Comparison of ENCODE assay signal across 8 mouse cellular contexts in the genomic region with DNA sequence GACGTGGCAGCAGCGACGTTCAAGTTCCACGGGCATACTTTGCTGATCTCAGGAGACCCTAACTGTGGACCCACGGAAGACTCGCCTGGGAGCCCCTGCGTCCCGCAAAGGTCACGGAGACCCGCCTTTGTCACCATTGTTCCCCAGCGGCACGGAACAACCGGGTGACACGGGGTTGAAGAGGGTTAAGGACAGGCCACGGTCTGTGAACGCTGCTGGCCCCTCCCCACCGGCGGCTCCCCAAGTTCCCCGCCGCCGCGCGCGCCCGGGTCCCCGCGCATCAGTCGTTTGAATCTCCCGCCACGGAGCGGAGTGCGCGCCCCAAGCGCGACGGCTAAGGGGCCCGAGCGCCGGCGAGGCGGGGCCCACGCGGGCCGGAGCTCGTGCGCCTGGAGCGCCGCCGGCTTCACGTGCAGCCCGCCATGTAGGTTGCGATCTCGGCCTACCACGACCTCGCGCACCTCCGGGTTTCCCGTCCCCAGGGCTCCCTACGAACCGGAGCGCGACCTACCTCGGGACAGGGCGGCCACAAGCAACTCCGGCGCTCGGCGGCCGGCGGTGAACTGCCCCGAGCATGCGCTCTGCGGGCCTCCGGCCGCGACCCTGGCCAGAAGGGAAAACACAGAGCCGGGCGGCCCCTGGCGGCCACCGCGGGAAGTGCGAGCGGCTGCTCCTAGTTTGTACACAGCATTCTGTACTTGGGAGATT. TPM values are rescaled to one million over a fixed set of nuclear protein-coding genes. Genes with fewer than 3 reads are reported as not detected.
DNase-seq lines count a peak whose midpoint lies in the region; ATAC-seq and TF ChIP-seq lines count a peak whose summit lies in the region.

No protein-coding gene starts in this region.

- peak overlapping the region; percentile 88 for H3K9ac ChIP-seq in embryonic facial prominence, embryonic 13.5 days
- peak overlapping the region; percentile 91 for H3K9ac ChIP-seq in heart, adult 2 months (ENCODE audit: low read depth, low read length)
- H3K9ac ChIP-seq in limb, embryonic 12.5 days (replicated peaks) = peak overlapping the region; percentile 83
- H3K9ac ChIP-seq in midbrain, embryonic 14.5 days (replicated peaks; ENCODE audit: low read length) = peak overlapping the region; percentile 80

- TF ChIP-seq EP300 in heart, adult 2 months (IDR thresholded peaks at IDR 0.05; ENCODE audit: insufficient read depth, low read depth, low read length) = no peak

- peaks cover 5% of the 10 kb centered on the region for H3K36me3 ChIP-seq in embryonic facial prominence, embryonic 13.5 days
- no peaks in the 10 kb centered on the region for H3K36me3 ChIP-seq in heart, adult 2 months (ENCODE audit: control insufficient read depth, insufficient read depth, low read length)
- no peaks in the 10 kb centered on the region for H3K36me3 ChIP-seq in kidney, adult 2 months (ENCODE audit: control insufficient read depth, insufficient read depth, low read length)
- peaks cover 8% of the 10 kb centered on the region for H3K36me3 ChIP-seq in limb, embryonic 12.5 days
- no peaks in the 10 kb centered on the region for H3K36me3 ChIP-seq in midbrain, embryonic 14.5 days (ENCODE audit: control insufficient read depth, insufficient read depth, low read length)

- H3K27ac ChIP-seq in embryonic facial prominence, embryonic 13.5 days = peak overlapping the region; percentile 64; the same call in 1 of the 2 replicates
- H3K27ac ChIP-seq in heart, adult 2 months = peak overlapping the region; percentile 83
- peak overlapping the region; percentile 58; the same call in 1 of the 2 replicates for H3K27ac ChIP-seq in kidney, adult 2 months (ENCODE audit: insufficient read depth, low read depth, low read length)
- peak overlapping the region; percentile 77 for H3K27ac ChIP-seq in limb, embryonic 12.5 days
- H3K27ac ChIP-seq in midbrain, embryonic 14.5 days (replicated peaks; ENCODE audit: low read depth, low read length) = peak overlapping the region; percentile 32; the same call in 1 of the 2 replicates

- intact Hi-C loops in heart, adult 2 months (cut with DNase I) = loop anchor here (1.0 to 5.0 kb wide), 5 partner anchors 16 to 258 kb away; a partner anchor contains a TSS

- TF ChIP-seq CTCF in heart, adult 2 months (IDR thresholded peaks at IDR 0.05) = peak; percentile 100
- TF ChIP-seq CTCF in kidney, adult 2 months (conservative IDR thresholded peaks at IDR 0.05; ENCODE audit: insufficient read depth, insufficient read length, low read depth, low read length) = peak; percentile 81

- peak; percentile 74 for ATAC-seq in embryonic facial prominence, embryonic 13.5 days (ENCODE audit: insufficient number of reproducible peaks, insufficient read depth, low FRiP score, low TSS enrichment, low read depth)
- peak; percentile 79 for ATAC-seq in limb, embryonic 12.5 days (ENCODE audit: insufficient number of reproducible peaks, insufficient read depth, low FRiP score, low TSS enrichment, low read depth)
- peak; percentile 81 for ATAC-seq in midbrain, embryonic 14.5 days (ENCODE audit: low FRiP score, low TSS enrichment)

- H3K4me3 ChIP-seq in embryonic facial prominence, embryonic 13.5 days = peak overlapping the region; percentile 81
- peak overlapping the region; percentile 82 for H3K4me3 ChIP-seq in heart, adult 2 months
- peak overlapping the region; percentile 74 for H3K4me3 ChIP-seq in kidney, adult 2 months (ENCODE audit: insufficient read depth, low read depth, low read length)
- H3K4me3 ChIP-seq in limb, embryonic 12.5 days (replicated peaks) = peak overlapping the region; percentile 79
- H3K4me3 ChIP-seq in midbrain, embryonic 14.5 days (replicated peaks; ENCODE audit: low read depth, low read length) = peak overlapping the region; percentile 74

- DNase-seq in 3T3-L1 (ENCODE audit: low read depth, low spot score) = peak; percentile 92
- DNase-seq in adrenal gland, postnatal 4 days (ENCODE audit: low spot score in 2 of 2) = peak; percentile 94 to 99
- DNase-seq in heart, adult 2 months = peak; percentile 94 to 98
- DNase-seq in kidney, adult 2 months = peak; percentile 97
- DNase-seq in midbrain, embryonic 14.5 days = peak; percentile 94
- peak; percentile 93 for DNase-seq in spleen, adult 12 weeks (ENCODE audit: low spot score)

- H3K4me1 ChIP-seq in embryonic facial prominence, embryonic 13.5 days = peaks cover 23% of the 10 kb centered on the region
- peaks cover 1% of the 10 kb centered on the region for H3K4me1 ChIP-seq in heart, adult 2 months (ENCODE audit: control insufficient read depth, insufficient read depth, low read length)
- H3K4me1 ChIP-seq in kidney, adult 2 months (ENCODE audit: control insufficient read depth, insufficient read depth, low read length) = peaks cover 8% of the 10 kb centered on the region; the same call in 1 of the 2 replicates
- H3K4me1 ChIP-seq in limb, embryonic 12.5 days (replicated peaks) = peaks cover 19% of the 10 kb centered on the region
- H3K4me1 ChIP-seq in midbrain, embryonic 14.5 days (ENCODE audit: control insufficient read depth, insufficient read depth, low read length) = peaks cover 15% of the 10 kb centered on the region

- H3K9me3 ChIP-seq in embryonic facial prominence, embryonic 13.5 days = no peaks in the 10 kb centered on the region
- no peaks in the 10 kb centered on the region for H3K9me3 ChIP-seq in limb, embryonic 12.5 days
- H3K9me3 ChIP-seq in midbrain, embryonic 14.5 days (ENCODE audit: control insufficient read depth, low read length) = no peaks in the 10 kb centered on the region

- no peaks in the 10 kb centered on the region for H3K27me3 ChIP-seq in embryonic facial prominence, embryonic 13.5 days
- no peaks in the 10 kb centered on the region for H3K27me3 ChIP-seq in heart, adult 2 months (ENCODE audit: control insufficient read depth, insufficient read depth, low read length)
- H3K27me3 ChIP-seq in kidney, adult 2 months (replicated peaks; ENCODE audit: control insufficient read depth, insufficient read depth, low read length) = no peaks in the 10 kb centered on the region
- H3K27me3 ChIP-seq in limb, embryonic 12.5 days = no peaks in the 10 kb centered on the region
- H3K27me3 ChIP-seq in midbrain, embryonic 14.5 days (ENCODE audit: control insufficient read depth, insufficient read depth, low read length) = no peaks in the 10 kb centered on the region

- WGBS in embryonic facial prominence, embryonic 13.5 days = under 1% methylated on average over 83 of the region's 83 CpGs
- under 1% methylated on average over 83 of the region's 83 CpGs for WGBS in heart, adult 2 months
- under 1% methylated on average over 82 of the region's 83 CpGs for WGBS in kidney, adult 2 months
- WGBS in limb, embryonic 12.5 days = under 1% methylated on average over 73 of the region's 83 CpGs
- under 1% methylated on average over 83 of the region's 83 CpGs for WGBS in midbrain, embryonic 14.5 days

- H3K79me2 ChIP-seq in heart, adult 2 months (replicated peaks; ENCODE audit: control insufficient read depth, insufficient read depth, low read length) = peaks cover 6% of the 10 kb centered on the region

- TF ChIP-seq POLR2A in heart, adult 2 months (IDR thresholded peaks at IDR 0.05; ENCODE audit: insufficient read depth, low read depth, low read length) = peak; percentile 66
- no peak for TF ChIP-seq POLR2A in kidney, adult 2 months (IDR thresholded peaks at IDR 0.05; ENCODE audit: low read depth, low read length)

- peak overlapping the region; percentile 89 for H3K4me2 ChIP-seq in embryonic facial prominence, embryonic 13.5 days
- H3K4me2 ChIP-seq in limb, embryonic 12.5 days = peak overlapping the region; percentile 88
- peak overlapping the region; percentile 96 for H3K4me2 ChIP-seq in midbrain, embryonic 14.5 days (ENCODE audit: low read length)

RNA-seq across cellular contexts. Expression of a gene that starts 8.1 kb away (rescaled TPM):
- total RNA-seq in adrenal gland, postnatal 4 days (2021) = 10 to 100 TPM; 29.9 to 34.2 TPM
- polyA plus RNA-seq in embryonic facial prominence, embryonic 13.5 days (2015; fragmentation: Nextera tagmentation; extraction: Ambion mirVana) = 74.1 and 81.9 TPM in 2 replicates
- 1 to 10 TPM; 6.6 to 7.5 TPM for total RNA-seq in heart, adult 2 months (2021)
- 5.1 and 5.2 TPM in 2 replicates for polyA plus RNA-seq in heart, adult 2 months (2012; rRNA removed)
- 9.4 and 10.1 TPM in 2 replicates for polyA plus RNA-seq in kidney, adult 2 months (2012; rRNA removed)
- polyA plus RNA-seq in limb, embryonic 12.5 days (2016; fragmentation: Nextera tagmentation; extraction: Ambion mirVana) = 101 and 102 TPM in 2 replicates
- 26.4 and 28.6 TPM in 2 replicates for polyA plus RNA-seq in midbrain, embryonic 14.5 days (2014; fragmentation: Nextera tagmentation; extraction: Ambion mirVana)

RNA-seq across cellular contexts. Expression of a gene that starts 16.0 kb away (rescaled TPM):
- total RNA-seq in adrenal gland, postnatal 4 days (2021) = 10 to 100 TPM; 40.3 to 45.8 TPM
- 78.5 and 83.1 TPM in 2 replicates for polyA plus RNA-seq in embryonic facial prominence, embryonic 13.5 days (2015; fragmentation: Nextera tagmentation; extraction: Ambion mirVana)
- total RNA-seq in heart, adult 2 months (2021) = 10 to 100 TPM; 21.3 to 24.6 TPM
- polyA plus RNA-seq in heart, adult 2 months (2012; rRNA removed) = 14.8 and 14.9 TPM in 2 replicates
- polyA plus RNA-seq in kidney, adult 2 months (2012; rRNA removed) = 24.4 and 30.2 TPM in 2 replicates
- 84.7 and 87.5 TPM in 2 replicates for polyA plus RNA-seq in limb, embryonic 12.5 days (2016; fragmentation: Nextera tagmentation; extraction: Ambion mirVana)
- polyA plus RNA-seq in midbrain, embryonic 14.5 days (2014; fragmentation: Nextera tagmentation; extraction: Ambion mirVana) = 82.2 and 84.0 TPM in 2 replicates

RNA-seq across cellular contexts. Expression of a gene that starts 42.1 kb away (rescaled TPM):
- 1 to 10 TPM; 4.3 to 6.6 TPM for total RNA-seq in adrenal gland, postnatal 4 days (2021)
- polyA plus RNA-seq in embryonic facial prominence, embryonic 13.5 days (2015; fragmentation: Nextera tagmentation; extraction: Ambion mirVana) = 2.1 and 2.6 TPM in 2 replicates
- 1 to 10 TPM in 1 of 2 experiments, under 1 TPM in 1; 0.73 to 1.1 TPM for total RNA-seq in heart, adult 2 months (2021)
- 3.8 and 4.2 TPM in 2 replicates for polyA plus RNA-seq in heart, adult 2 months (2012; rRNA removed)
- 7.2 and 8.9 TPM in 2 replicates for polyA plus RNA-seq in kidney, adult 2 months (2012; rRNA removed)
- polyA plus RNA-seq in limb, embryonic 12.5 days (2016; fragmentation: Nextera tagmentation; extraction: Ambion mirVana) = 1.3 and 1.5 TPM in 2 replicates
- polyA plus RNA-seq in midbrain, embryonic 14.5 days (2014; fragmentation: Nextera tagmentation; extraction: Ambion mirVana) = 1.3 TPM in 2 replicates

Comparison
In these comparisons a context has a peak if more than half of its experiments do, and no peak if none do; other contexts are left out.
1. Peak in every context shown above with its lines: DNase-seq, ATAC-seq, H3K4me3 ChIP-seq and H3K27ac ChIP-seq.
2. H3K27ac ChIP-seq: peak in every context shown above with its lines; median percentile 83 in heart, adult 2 months; 77 in limb, embryonic 12.5 days; 64 in embryonic facial prominence, embryonic 13.5 days; 58 in kidney, adult 2 months; 32 in midbrain, embryonic 14.5 days.